Mouse (Mus musculus) heart, embryonic 10.5 days (tissue): ENCODE measurements around the gene Mrpl3. TPM values are rescaled to one million over a fixed set of nuclear protein-coding genes. Genes with fewer than 3 reads are reported as not detected.

Source experiments
- DNase-seq: peaks from one replicate; pipeline ENCODE4 v3.0.0-alpha.2; 2017; ENCODE audit warnings: low spot score
- H3K27ac ChIP-seq: fragments of 300-500 bp; sonication (generic); 2 replicates; pipeline ENCODE4 v1.5.1; 2016; ENCODE audit warnings: mild to moderate bottlenecking
- H3K27me3 ChIP-seq: fragments of 300-500 bp; sonication (generic); 2 replicates; pipeline ENCODE4 v1.6.1; 2016; ENCODE audit warnings: mild to moderate bottlenecking; ENCODE audit not compliant: poor library complexity, insufficient read depth, severe bottlenecking
- H3K36me3 ChIP-seq: fragments of 300-500 bp; sonication (generic); 2 replicates; pipeline ENCODE4 v1.6.1; 2016; ENCODE audit warnings: mild to moderate bottlenecking, moderate library complexity
- H3K4me1 ChIP-seq: fragments of 300-500 bp; sonication (generic); 2 replicates; pipeline ENCODE4 v1.6.1; 2016; ENCODE audit warnings: mild to moderate bottlenecking
- H3K4me3 ChIP-seq: fragments of 300-500 bp; sonication (generic); 2 replicates; pipeline ENCODE4 v1.5.1; 2016; ENCODE audit warnings: mild to moderate bottlenecking, moderate library complexity
- H3K9me3 ChIP-seq: fragments of 300-500 bp; sonication (generic); 2 replicates; pipeline ENCODE4 v1.6.1; 2016; ENCODE audit warnings: mild to moderate bottlenecking, moderate library complexity
- WGBS: fragments of 180-500 bp; shearing (Covaris S2); methylation state at CpG from one replicate; pipeline ENCODE4 v1.1.7; 2016; 5-methylcytosine and 5-hydroxymethylcytosine counted together
- polyA plus RNA-seq: library from polyadenylated mRNA; unstranded; fragments of >200 nt; fragmentation: Nextera tagmentation; extraction: Ambion mirVana; gene quantifications from 2 replicates; pipeline ENCODE4 v1.2.1, GENCODE M21; 2016

The Mrpl3 gene
- 118 and 120 TPM in 2 replicates for polyA plus RNA-seq

DNA sequence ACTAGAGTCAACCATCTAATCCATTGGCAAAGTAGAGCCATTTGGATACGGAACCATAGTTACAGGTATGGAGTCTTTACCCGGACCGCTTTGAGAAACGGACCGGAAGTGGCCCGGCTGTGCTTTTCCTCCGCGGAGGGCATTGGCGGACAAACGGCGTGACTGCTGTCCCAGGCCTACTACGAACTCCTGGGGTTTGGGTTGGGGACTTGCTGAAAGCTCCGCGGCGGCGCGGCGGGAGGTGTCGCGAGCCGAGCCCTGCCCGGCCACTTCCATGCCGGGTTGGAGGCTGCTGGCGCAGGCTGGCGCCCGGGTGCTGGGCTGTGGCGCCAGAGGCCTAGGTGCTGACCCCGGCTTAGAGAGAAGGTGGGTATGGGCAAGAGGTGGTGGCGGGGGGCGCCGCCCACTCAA is at the start of gene Mrpl3:
TSS of gene Mrpl3 (plus strand) at position 93 of the 411 bp plus-strand sequence.
- peak within 1 kb of the TSS; percentile 84 for H3K4me3 ChIP-seq
- under 1% methylated on average over 31 of the region's 31 CpGs for WGBS
- no peaks in the 10 kb centered on the region for H3K9me3 ChIP-seq
- DNase-seq: peak; percentile 91
- peak within 1 kb of the TSS; percentile 94 for H3K27ac ChIP-seq
- H3K4me1 ChIP-seq: peaks cover 6% of the 10 kb centered on the region; the same call in 1 of the 2 replicates
- peaks cover 30% of the 10 kb centered on the region for H3K36me3 ChIP-seq
- H3K27me3 ChIP-seq: no peaks in the 10 kb centered on the region

DNA sequence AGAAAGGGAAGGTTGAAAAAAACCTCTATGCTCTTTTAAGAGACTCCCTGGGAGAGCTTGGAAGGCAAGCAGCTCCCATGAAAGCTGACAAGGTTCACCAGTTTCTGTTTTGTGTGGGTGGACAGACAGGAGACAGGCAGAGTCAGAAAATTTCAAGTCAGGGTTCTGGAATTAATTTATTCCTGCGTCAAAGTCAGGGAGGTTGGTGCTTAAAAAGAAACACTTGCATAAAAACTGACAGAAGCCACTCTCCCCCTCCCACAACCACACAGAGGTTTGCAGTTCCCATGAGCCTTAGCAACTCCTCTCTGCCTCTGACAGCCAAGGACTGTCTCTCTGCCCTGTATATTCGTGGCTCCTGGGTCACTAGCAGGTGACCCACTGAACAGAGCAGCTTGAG is 42.3 kb upstream of the Mrpl3 start:
- Histone ChIP-seq H3K27ac (no peak overlapping the region), H3K4me3 (no peak overlapping the region), H3K27me3 (no peaks in the 10 kb centered on the region), H3K4me1 (no peaks in the 10 kb centered on the region), H3K36me3 (no peaks in the 10 kb centered on the region), H3K9me3 (no peaks in the 10 kb centered on the region)
- DNase-seq: no peak
- WGBS: 32% methylated on average over 2 of the region's 2 CpGs

DNA sequence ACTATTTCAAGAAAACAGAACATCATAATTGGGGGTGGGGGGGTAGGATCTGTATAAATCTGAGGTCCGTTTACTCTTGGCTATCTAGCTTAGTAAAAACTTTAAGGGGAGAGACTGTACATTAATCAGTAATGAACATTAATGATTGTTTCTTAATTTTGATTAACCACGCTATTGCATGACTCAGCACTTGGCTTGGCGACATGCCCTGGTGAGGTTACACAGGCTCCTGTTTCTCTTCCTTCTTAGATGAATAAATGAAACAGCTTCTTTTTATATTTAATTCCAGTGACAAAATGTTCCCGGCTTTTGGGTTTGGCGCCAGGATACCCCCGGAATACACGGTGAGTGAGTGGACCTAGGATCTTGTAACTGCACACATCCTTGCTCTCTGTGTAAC is 34.9 kb upstream of the Mrpl3 start:
- Histone ChIP-seq H3K9me3 (no peaks in the 10 kb centered on the region), H3K36me3 (no peaks in the 10 kb centered on the region), H3K27me3 (no peaks in the 10 kb centered on the region), H3K4me1 (no peaks in the 10 kb centered on the region), H3K27ac (no peak overlapping the region), H3K4me3 (no peak overlapping the region)
- DNase-seq: no peak
- WGBS: 81% methylated on average over 7 of the region's 7 CpGs

DNA sequence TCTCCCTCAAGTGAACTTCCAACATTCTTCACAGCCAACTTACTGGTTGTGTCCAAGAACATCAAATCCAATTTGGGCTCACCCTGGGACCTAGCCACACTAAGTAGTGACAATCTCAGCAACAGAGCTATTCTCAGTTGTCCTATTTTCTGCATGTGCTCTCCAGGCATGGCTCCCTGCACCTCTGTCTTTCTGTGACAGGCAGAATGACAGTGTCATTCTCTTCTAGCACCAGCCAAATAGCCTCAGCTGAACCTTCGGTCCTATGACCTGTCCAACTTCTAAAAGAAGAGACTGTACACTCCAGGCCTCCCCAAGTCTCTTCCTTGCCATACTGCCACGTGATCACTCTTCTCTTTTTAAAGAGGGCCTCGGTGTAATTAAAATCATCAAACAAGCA is 24.7 kb upstream of the Mrpl3 start:
- no peaks in the 10 kb centered on the region for H3K9me3 ChIP-seq
- WGBS: 74% methylated on average over 3 of the region's 3 CpGs

DNA sequence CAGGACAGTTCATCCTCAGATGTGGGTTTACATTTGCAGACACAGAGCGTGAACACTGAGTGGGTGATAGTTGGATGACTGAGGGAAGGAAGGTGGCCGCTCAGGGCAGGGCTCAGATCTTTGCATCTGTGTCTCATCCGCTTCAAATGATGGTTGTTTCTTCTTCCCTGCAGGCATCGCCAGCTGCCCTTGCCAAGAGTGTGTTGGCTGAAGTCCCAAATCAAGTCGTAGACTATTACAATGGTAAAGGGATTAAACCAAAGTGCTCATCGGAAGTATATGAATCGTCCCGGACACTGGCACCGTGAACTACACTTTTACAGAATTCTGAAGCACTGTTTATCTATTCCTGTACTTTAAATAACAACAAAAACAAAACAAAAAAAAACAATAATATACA is 20.5 kb upstream of the Mrpl3 start:
- H3K4me3 ChIP-seq: no peak overlapping the region
- no peaks in the 10 kb centered on the region for H3K36me3 ChIP-seq
- no peaks in the 10 kb centered on the region for H3K27me3 ChIP-seq
- H3K27ac ChIP-seq: no peak overlapping the region
- H3K4me1 ChIP-seq: no peaks in the 10 kb centered on the region
- 89% methylated on average over 9 of the region's 9 CpGs for WGBS
- H3K9me3 ChIP-seq: no peaks in the 10 kb centered on the region
- DNase-seq: no peak

More for the DNA sequence above, 24.7 kb upstream of the Mrpl3 start:
- H3K4me1 ChIP-seq: no peaks in the 10 kb centered on the region
- no peak overlapping the region for H3K27ac ChIP-seq
- H3K4me3 ChIP-seq: no peak overlapping the region
- no peak for DNase-seq
- no peaks in the 10 kb centered on the region for H3K27me3 ChIP-seq
- H3K36me3 ChIP-seq: no peaks in the 10 kb centered on the region

DNA sequence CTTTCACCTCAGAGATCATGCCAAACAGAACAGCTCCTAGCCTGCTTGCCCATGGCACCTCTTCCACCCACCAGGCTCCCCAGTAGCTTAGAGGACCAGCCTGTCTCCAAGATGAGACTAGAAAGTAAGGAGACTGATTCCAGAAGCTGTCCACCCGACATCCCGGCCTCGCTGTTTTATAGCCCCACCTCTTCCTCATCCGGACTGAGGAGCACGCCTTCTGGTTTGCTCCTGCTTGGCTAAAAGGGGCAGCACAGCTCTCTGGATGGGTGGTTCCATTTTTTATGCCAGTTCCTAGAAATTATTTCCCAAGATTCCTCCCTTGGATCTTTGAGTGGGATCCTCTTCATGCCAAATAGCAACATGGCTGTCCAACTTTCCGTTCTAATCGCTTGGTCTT is 19.4 kb upstream of the Mrpl3 start:
- Histone ChIP-seq H3K27ac (no peak overlapping the region), H3K9me3 (no peaks in the 10 kb centered on the region)
- WGBS: 86% methylated on average over 7 of the region's 7 CpGs

DNA sequence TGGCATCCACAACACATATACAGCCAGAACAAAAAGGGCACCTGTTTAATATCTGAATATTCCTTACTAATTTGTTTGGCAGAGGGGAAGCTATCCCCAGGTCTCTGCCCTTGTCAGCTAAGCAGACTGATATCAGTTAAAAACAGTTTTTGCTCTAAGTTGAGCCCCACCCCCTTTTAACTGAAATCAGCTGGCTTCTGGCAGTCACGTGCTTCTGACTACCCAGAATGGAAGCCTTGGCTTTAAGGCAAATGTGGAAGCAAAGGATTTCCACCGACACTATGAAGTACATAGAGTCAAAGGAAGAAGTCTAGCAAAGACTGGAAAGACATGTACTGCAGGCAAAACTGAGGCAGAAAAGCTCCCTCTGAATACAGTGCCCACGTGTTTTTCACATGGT is 15.2 kb upstream of the Mrpl3 start:
- Histone ChIP-seq H3K4me3 (no peak overlapping the region), H3K4me1 (no peaks in the 10 kb centered on the region), H3K36me3 (no peaks in the 10 kb centered on the region), H3K27ac (no peak overlapping the region), H3K27me3 (no peaks in the 10 kb centered on the region), H3K9me3 (no peaks in the 10 kb centered on the region)
- 66% methylated on average over 3 of the region's 3 CpGs for WGBS
- DNase-seq: no peak

More for the DNA sequence above, 19.4 kb upstream of the Mrpl3 start:
- Histone ChIP-seq H3K4me1 (no peaks in the 10 kb centered on the region), H3K27me3 (no peaks in the 10 kb centered on the region), H3K4me3 (no peak overlapping the region), H3K36me3 (no peaks in the 10 kb centered on the region)
- no peak for DNase-seq

DNA sequence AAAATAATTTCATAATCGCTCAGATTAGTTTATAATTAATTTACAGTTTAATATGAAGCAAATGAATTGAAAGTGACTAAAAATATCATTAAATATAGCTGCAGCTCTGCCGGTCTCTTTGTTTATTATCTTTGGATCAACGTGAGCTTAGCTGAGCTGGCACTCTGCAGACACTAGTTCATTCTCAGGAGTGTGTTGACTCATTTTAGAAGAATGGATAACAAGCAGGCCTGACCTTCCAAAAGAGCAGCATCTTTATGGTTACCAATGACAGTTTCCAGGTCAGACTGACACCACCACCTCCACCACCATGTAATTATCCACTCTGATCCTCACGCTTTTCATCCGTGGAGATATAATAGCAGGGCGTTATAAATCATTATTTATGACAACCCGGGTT is 7.0 kb upstream of the Mrpl3 start:
- 76% methylated on average over 7 of the region's 7 CpGs for WGBS
- no peaks in the 10 kb centered on the region for H3K36me3 ChIP-seq
- no peaks in the 10 kb centered on the region for H3K27me3 ChIP-seq
- H3K4me1 ChIP-seq: no peaks in the 10 kb centered on the region
- DNase-seq: no peak
- no peaks in the 10 kb centered on the region for H3K9me3 ChIP-seq
- H3K27ac ChIP-seq: no peak overlapping the region
- no peak overlapping the region for H3K4me3 ChIP-seq

DNA sequence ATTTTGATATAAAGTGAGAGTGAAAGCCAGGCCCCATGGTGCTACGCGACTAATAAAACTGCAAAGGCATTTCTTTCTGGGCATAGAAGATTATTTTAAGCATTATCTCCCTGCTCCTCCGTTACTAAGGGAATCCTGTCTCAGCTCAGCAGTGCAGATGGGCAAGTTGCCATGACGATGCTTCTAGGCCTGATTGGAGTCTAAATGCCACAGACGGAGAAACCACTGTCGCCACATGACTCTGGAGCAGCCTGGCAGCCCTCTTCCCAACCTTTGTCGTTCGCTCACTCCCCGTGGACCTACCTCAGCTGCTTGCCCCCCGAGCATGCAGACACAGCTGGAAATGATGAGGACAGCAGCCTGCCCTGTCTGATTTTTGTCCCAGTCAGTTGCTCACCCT is 4.7 kb upstream of the Mrpl3 start:
- DNase-seq: no peak
- Histone ChIP-seq H3K36me3 (no peaks in the 10 kb centered on the region), H3K27me3 (no peaks in the 10 kb centered on the region), H3K27ac (no peak overlapping the region), H3K4me3 (no peak overlapping the region), H3K9me3 (no peaks in the 10 kb centered on the region), H3K4me1 (no peaks in the 10 kb centered on the region)
- 64% methylated on average over 10 of the region's 10 CpGs for WGBS

DNA sequence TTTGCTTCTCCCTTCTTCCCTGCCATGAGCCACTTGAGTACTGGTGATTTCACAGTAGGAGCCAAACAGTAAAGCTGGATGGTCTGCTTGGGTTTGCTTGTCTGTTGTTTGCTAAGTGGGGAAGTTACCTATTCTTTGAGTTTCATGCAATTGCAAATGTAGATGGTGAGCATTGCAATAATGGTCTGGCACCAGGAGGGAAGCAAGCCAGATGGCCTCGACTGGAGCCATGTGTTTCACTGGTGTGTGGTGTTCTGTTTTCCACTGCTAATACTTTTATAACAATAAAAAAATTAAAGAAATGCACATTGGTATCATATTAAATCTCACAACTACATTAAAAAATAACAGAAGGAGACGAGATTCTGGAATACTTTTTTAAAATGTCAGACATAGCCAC is 3.4 kb upstream of the Mrpl3 start:
- 42% methylated on average over 2 of the region's 2 CpGs for WGBS
- no peak overlapping the region for H3K27ac ChIP-seq
- peaks cover 6% of the 10 kb centered on the region; the same call in 1 of the 2 replicates for H3K4me1 ChIP-seq

DNA sequence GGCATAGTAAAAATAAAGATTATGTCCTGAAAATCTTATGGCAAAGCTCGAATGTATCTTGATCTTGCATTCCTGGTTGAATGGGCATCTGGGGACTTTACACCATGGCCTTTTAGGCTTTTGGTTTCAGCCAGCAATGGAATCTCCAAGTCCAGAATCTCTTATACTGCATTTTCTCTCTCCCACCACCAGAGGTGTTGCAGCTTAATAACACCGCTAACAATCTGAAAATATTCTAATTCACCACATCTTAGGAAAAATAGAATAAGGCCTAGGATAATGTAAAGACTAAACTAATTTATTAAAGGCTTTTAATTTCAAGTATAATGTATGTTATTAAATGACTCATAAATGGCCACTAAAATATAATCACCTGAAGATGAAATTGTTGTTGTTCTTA is 2.8 kb upstream of the Mrpl3 start:
- DNase-seq: no peak
- Histone ChIP-seq H3K9me3 (no peaks in the 10 kb centered on the region), H3K4me1 (peaks cover 6% of the 10 kb centered on the region; the same call in 1 of the 2 replicates), H3K27ac (no peak overlapping the region), H3K4me3 (no peak overlapping the region), H3K36me3 (peaks cover 4% of the 10 kb centered on the region; the same call in 1 of the 2 replicates), H3K27me3 (no peaks in the 10 kb centered on the region)
- WGBS: 56% methylated on average over 2 of the region's 2 CpGs

More for the DNA sequence above, 3.4 kb upstream of the Mrpl3 start:
- DNase-seq: no peak
- Histone ChIP-seq H3K36me3 (no peaks in the 10 kb centered on the region), H3K9me3 (no peaks in the 10 kb centered on the region), H3K27me3 (no peaks in the 10 kb centered on the region), H3K4me3 (no peak overlapping the region)

DNA sequence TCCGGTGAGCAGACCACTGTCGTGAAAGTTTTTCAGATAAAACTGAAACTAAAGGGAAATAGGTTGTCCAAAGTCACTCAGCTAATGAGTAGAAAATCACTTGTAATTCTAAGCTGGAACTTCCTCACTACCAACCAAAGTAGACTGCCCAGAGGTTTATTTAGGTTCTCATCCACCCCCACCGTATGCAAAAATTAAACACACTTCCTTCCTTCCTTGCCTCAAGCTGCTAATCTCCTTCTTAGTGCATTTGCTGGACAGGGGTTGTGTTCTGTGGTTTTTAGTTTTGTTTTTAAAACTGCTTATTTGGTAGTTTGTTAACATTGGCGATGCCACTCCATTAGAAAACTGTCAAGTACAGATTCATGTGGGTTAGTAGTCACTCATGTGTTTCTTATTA is 773 bp downstream of the Mrpl3 start:
- peak overlapping the region; percentile 84 for H3K4me3 ChIP-seq
- H3K36me3 ChIP-seq: peaks cover 37% of the 10 kb centered on the region
- 51% methylated on average over 4 of the region's 4 CpGs for WGBS
- no peaks in the 10 kb centered on the region for H3K9me3 ChIP-seq
- H3K27ac ChIP-seq: peak overlapping the region; percentile 94
- no peaks in the 10 kb centered on the region for H3K27me3 ChIP-seq
- peaks cover 6% of the 10 kb centered on the region; the same call in 1 of the 2 replicates for H3K4me1 ChIP-seq
- no peak for DNase-seq

DNA sequence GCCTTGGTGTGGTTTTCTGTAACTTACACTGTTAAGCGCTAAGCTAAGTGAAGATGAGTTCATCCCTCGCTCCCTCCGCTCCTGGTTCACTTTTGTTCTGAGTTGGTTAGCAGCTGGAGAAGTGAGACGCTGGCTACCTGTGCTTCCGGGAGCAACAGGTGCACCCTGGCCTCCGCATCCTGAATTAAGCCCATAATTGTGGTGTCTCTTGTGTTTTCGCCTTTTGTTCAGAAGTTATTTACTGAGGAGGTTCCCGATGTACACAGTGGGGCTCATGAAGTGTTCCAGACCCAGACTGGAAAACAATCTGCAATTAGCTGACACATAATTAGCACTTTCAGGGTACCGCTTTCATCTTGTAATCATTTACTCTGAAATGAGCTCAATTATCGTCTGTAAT is 16.1 kb downstream of the Mrpl3 start:
- WGBS: 94% methylated on average over 10 of the region's 10 CpGs
- Histone ChIP-seq H3K36me3 (peaks cover 86% of the 10 kb centered on the region), H3K4me3 (no peak overlapping the region), H3K27ac (no peak overlapping the region), H3K9me3 (no peaks in the 10 kb centered on the region), H3K4me1 (no peaks in the 10 kb centered on the region), H3K27me3 (no peaks in the 10 kb centered on the region)
- DNase-seq: no peak

DNA sequence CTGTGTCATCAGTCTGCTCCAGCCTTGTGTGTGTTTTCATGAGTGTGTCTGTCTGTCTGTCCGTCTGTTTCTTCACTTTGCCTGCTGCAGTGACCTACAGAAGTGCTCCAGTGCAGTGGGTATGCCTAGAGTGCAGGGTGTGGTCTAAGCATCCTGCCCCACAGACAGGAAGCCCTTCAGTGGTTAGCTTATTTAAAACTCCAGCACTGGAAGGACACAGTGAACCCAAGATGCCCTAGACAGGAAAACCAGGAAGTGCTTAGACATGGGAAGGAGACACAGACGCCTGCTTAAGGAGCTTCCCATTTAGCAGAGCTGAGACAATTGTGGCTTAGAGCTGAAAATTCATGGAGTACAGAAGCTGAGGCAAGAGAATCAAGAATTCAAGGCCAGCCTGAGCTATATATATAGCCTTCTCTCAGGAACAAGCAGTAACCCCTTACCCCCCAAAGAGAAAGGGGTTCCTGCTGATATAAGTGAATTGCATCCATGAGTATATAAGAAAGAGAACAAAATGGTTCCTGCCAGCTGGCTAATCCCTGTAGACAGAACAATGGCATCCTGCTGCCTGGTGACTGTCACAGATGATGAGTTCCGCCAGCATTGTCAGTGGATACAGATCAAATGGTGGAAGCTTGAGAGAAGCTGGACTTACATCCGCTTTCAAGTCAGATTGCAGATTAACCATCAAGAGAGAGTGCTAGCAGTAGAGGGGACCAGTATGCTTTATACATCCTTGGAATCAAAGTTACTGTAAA is 20.1 kb downstream of the Mrpl3 start:
- Histone ChIP-seq H3K9me3 (no peaks in the 10 kb centered on the region), H3K27ac (no peak overlapping the region), H3K4me3 (no peak overlapping the region), H3K27me3 (no peaks in the 10 kb centered on the region), H3K4me1 (no peaks in the 10 kb centered on the region), H3K36me3 (peaks cover 89% of the 10 kb centered on the region)
- DNase-seq: no peak
- 86% methylated on average over 4 of the region's 4 CpGs for WGBS
